ENCODE assay signal across 8 mouse cellular contexts in genomic region chr1:170901536-170902238, GRCm38 (mm10). TPM values are rescaled to one million over a fixed set of nuclear protein-coding genes. Genes with fewer than 3 reads are reported as not detected.
DNase-seq lines count a peak whose midpoint lies in the region; ATAC-seq lines count a peak whose summit lies in the region.

No protein-coding gene starts in this region.

- H3K9me3 ChIP-seq in embryonic facial prominence, embryonic 13.5 days = no peaks in the 10 kb centered on the region
- no peaks in the 10 kb centered on the region for H3K9me3 ChIP-seq in midbrain, embryonic 12.5 days

- H3K36me3 ChIP-seq in embryonic facial prominence, embryonic 13.5 days = no peaks in the 10 kb centered on the region
- no peaks in the 10 kb centered on the region for H3K36me3 ChIP-seq in midbrain, embryonic 12.5 days

- peaks cover 40% of the 10 kb centered on the region for H3K27me3 ChIP-seq in embryonic facial prominence, embryonic 13.5 days
- peaks cover 44% of the 10 kb centered on the region for H3K27me3 ChIP-seq in midbrain, embryonic 12.5 days

- 33% methylated on average over 10 of the region's 10 CpGs for WGBS in embryonic facial prominence, embryonic 13.5 days
- 30% methylated on average over 10 of the region's 10 CpGs for WGBS in midbrain, embryonic 12.5 days

- ATAC-seq in embryonic facial prominence, embryonic 13.5 days (ENCODE audit: insufficient number of reproducible peaks, insufficient read depth, low FRiP score, low TSS enrichment, low read depth) = no peak
- ATAC-seq in midbrain, embryonic 12.5 days (ENCODE audit: low FRiP score, low read depth) = peak; percentile 54; the same call in 1 of the 2 replicates

- H3K4me3 ChIP-seq in embryonic facial prominence, embryonic 13.5 days = no peak overlapping the region
- no peak overlapping the region for H3K4me3 ChIP-seq in midbrain, embryonic 12.5 days

- intact Hi-C loops in left cerebral cortex, postnatal 4 days (cut with DNase I) = loop anchor here (2.0 to 5.0 kb wide), 2 partner anchors 91 to 131 kb away; no protein-coding TSS in a partner anchor

- peak overlapping the region; percentile 33; the same call in 1 of the 2 replicates for H3K4me2 ChIP-seq in embryonic facial prominence, embryonic 13.5 days
- H3K4me2 ChIP-seq in midbrain, embryonic 12.5 days (replicated peaks) = peak overlapping the region; percentile 39

- H3K4me1 ChIP-seq in embryonic facial prominence, embryonic 13.5 days = no peaks in the 10 kb centered on the region
- H3K4me1 ChIP-seq in midbrain, embryonic 12.5 days = no peaks in the 10 kb centered on the region

- H3K9ac ChIP-seq in embryonic facial prominence, embryonic 13.5 days = no peak overlapping the region
- H3K9ac ChIP-seq in midbrain, embryonic 12.5 days (replicated peaks) = no peak overlapping the region

- peak; percentile 95 for DNase-seq in 3T3-L1 (ENCODE audit: low read depth, low spot score)
- peak; percentile 90 for DNase-seq in adrenal gland, postnatal 36 days
- DNase-seq in heart, adult 18-20 months = peak; percentile 82 to 94
- peak; percentile 65 for DNase-seq in kidney, adult 11 months
- peak; percentile 89 for DNase-seq in left cerebral cortex, postnatal 4 days
- DNase-seq in skeletal muscle tissue, adult 2 months (ENCODE audit: low read depth, low spot score) = peak; percentile 58

- H3K27ac ChIP-seq in embryonic facial prominence, embryonic 13.5 days = no peak overlapping the region
- H3K27ac ChIP-seq in midbrain, embryonic 12.5 days (replicated peaks) = no peak overlapping the region

RNA-seq across cellular contexts. Expression of gene Fcrlb, which starts 11.1 kb away (rescaled TPM):
- not detected for total RNA-seq in adrenal gland, postnatal 36 days (2021)
- polyA plus RNA-seq in embryonic facial prominence, embryonic 13.5 days (2015; fragmentation: Nextera tagmentation; extraction: Ambion mirVana) = not detected in 2 replicates
- total RNA-seq in heart, adult 18-20 months (2021) = not detected
- not detected for total RNA-seq in left cerebral cortex, postnatal 4 days (2021)
- polyA plus RNA-seq in midbrain, embryonic 12.5 days (2016; fragmentation: Nextera tagmentation; extraction: Ambion mirVana) = 0.14 and 0.18 TPM in 2 replicates

RNA-seq across cellular contexts. Expression of gene Dusp12, which starts 16.3 kb away (rescaled TPM):
- total RNA-seq in adrenal gland, postnatal 36 days (2021) = 10 to 100 TPM; 18.9 to 19.8 TPM
- polyA plus RNA-seq in embryonic facial prominence, embryonic 13.5 days (2015; fragmentation: Nextera tagmentation; extraction: Ambion mirVana) = 52.3 and 54.4 TPM in 2 replicates
- total RNA-seq in heart, adult 18-20 months (2021) = 1 to 10 TPM; 8.1 to 8.3 TPM
- 10 to 100 TPM; 24.4 to 24.8 TPM for total RNA-seq in left cerebral cortex, postnatal 4 days (2021)
- 28.7 and 34.6 TPM in 2 replicates for polyA plus RNA-seq in midbrain, embryonic 12.5 days (2016; fragmentation: Nextera tagmentation; extraction: Ambion mirVana)

RNA-seq across cellular contexts. Expression of gene Gm26620, which starts 16.8 kb away (rescaled TPM):
- total RNA-seq in adrenal gland, postnatal 36 days (2021) = under 1 TPM; 0.53 to 0.95 TPM
- polyA plus RNA-seq in embryonic facial prominence, embryonic 13.5 days (2015; fragmentation: Nextera tagmentation; extraction: Ambion mirVana) = 0.42 and 0.83 TPM in 2 replicates
- total RNA-seq in heart, adult 18-20 months (2021) = under 1 TPM; 0.45 to 0.49 TPM
- 1 to 10 TPM in 1 of 2 experiments, not detected in 1; 1.3 TPM for total RNA-seq in left cerebral cortex, postnatal 4 days (2021)
- 0.33 TPM in 1 of 2 replicates, not detected in the other for polyA plus RNA-seq in midbrain, embryonic 12.5 days (2016; fragmentation: Nextera tagmentation; extraction: Ambion mirVana)

RNA-seq across cellular contexts. Expression of gene Fcrla, which starts 25.7 kb away (rescaled TPM):
- total RNA-seq in adrenal gland, postnatal 36 days (2021) = under 1 TPM in 1 of 2 experiments, not detected in 1; 0.36 TPM
- polyA plus RNA-seq in embryonic facial prominence, embryonic 13.5 days (2015; fragmentation: Nextera tagmentation; extraction: Ambion mirVana) = not detected in 2 replicates
- total RNA-seq in heart, adult 18-20 months (2021) = 1 to 10 TPM in 1 of 2 experiments, under 1 TPM in 1; 0.22 to 2.7 TPM
- total RNA-seq in left cerebral cortex, postnatal 4 days (2021) = not detected
- polyA plus RNA-seq in midbrain, embryonic 12.5 days (2016; fragmentation: Nextera tagmentation; extraction: Ambion mirVana) = not detected in 2 replicates

RNA-seq across cellular contexts. Expression of gene Atf6, which starts 34.1 kb away (rescaled TPM):
- 10 to 100 TPM; 34.5 to 40.6 TPM for total RNA-seq in adrenal gland, postnatal 36 days (2021)
- polyA plus RNA-seq in embryonic facial prominence, embryonic 13.5 days (2015; fragmentation: Nextera tagmentation; extraction: Ambion mirVana) = 7.3 and 7.8 TPM in 2 replicates
- total RNA-seq in heart, adult 18-20 months (2021) = 10 to 100 TPM; 66.1 to 66.3 TPM
- total RNA-seq in left cerebral cortex, postnatal 4 days (2021) = 10 to 100 TPM; 14.1 to 14.8 TPM
- polyA plus RNA-seq in midbrain, embryonic 12.5 days (2016; fragmentation: Nextera tagmentation; extraction: Ambion mirVana) = 9.3 and 10.7 TPM in 2 replicates
